Mouse (Mus musculus) hindbrain, embryonic 12.5 days (tissue): ENCODE results near the gene Gpr182. TPM values are rescaled to one million over a fixed set of nuclear protein-coding genes. Genes with fewer than 3 reads are reported as not detected.

Experiments used
- ATAC-seq: fragments of 200-750 bp; cut with Nextera tagmentation; 2 replicates; pipeline ENCODE4 v1.8.0; 2017; ENCODE audit warnings: moderate TSS enrichment; ENCODE audit not compliant: low FRiP score
- H3K27ac ChIP-seq: fragments of 300-500 bp; sonication (generic); 2 replicates; pipeline ENCODE4 v1.5.1; 2016; ENCODE audit warnings: mild to moderate bottlenecking
- H3K27me3 ChIP-seq: fragments of 300-500 bp; sonication (generic); 2 replicates; pipeline ENCODE4 v1.6.1; 2016; ENCODE audit warnings: mild to moderate bottlenecking
- H3K36me3 ChIP-seq: fragments of 300-500 bp; sonication (generic); 2 replicates; pipeline ENCODE4 v1.6.1; 2016; ENCODE audit warnings: mild to moderate bottlenecking
- H3K4me1 ChIP-seq: fragments of 300-500 bp; sonication (generic); 2 replicates; pipeline ENCODE4 v1.6.1; 2016
- H3K4me2 ChIP-seq: fragments of 300-500 bp; sonication (generic); replicated peaks from 2 replicates; pipeline ENCODE4 v1.6.1; 2016; ENCODE audit warnings: mild to moderate bottlenecking
- H3K4me3 ChIP-seq: fragments of 300-500 bp; sonication (generic); 2 replicates; pipeline ENCODE4 v1.5.1; 2016; ENCODE audit warnings: mild to moderate bottlenecking
- H3K9ac ChIP-seq: fragments of 300-500 bp; sonication (generic); 2 replicates; pipeline ENCODE4 v1.6.1; 2016; ENCODE audit warnings: mild to moderate bottlenecking, moderate library complexity
- H3K9me3 ChIP-seq: fragments of 300-500 bp; sonication (generic); replicated peaks from 2 replicates; pipeline ENCODE4 v1.6.1; 2016; ENCODE audit warnings: mild to moderate bottlenecking
- WGBS: fragments of 180-500 bp; shearing (Covaris S2); methylation state at CpG from one replicate; pipeline ENCODE4 v1.1.7; 2016; 5-methylcytosine and 5-hydroxymethylcytosine counted together
- polyA plus RNA-seq: library from polyadenylated mRNA; unstranded; fragments of >200 nt; fragmentation: Nextera tagmentation; extraction: Ambion mirVana; gene quantifications from 2 replicates; pipeline ENCODE4 v1.2.1, GENCODE M21; 2016

Gpr182 gene
- polyA plus RNA-seq, 1 experiment from 2014 or later: 0.61 TPM

DNA sequence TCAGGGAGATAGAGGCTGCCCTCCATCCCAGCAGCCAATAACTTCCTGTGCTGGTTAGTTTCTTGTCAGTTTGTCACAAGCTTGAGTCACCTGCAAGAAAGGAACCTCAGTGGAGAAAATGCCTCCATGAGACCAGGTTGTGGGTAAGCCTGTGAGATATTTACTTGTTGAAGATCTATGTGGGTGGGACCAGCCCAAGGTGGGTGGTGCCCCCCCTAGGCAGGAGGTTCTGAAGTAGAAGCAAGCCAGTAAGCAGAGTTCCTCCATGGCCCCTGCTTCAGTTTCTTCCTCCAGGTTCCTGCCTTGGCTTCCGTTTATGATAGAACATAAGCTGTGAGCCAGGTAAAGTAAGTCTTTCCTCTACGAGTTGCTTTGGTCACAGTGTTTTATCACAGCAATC is 15.3 kb downstream of the Gpr182 start:
- Histone ChIP-seq H3K4me3 (no peak overlapping the region), H3K9me3 (no peaks in the 10 kb centered on the region), H3K4me2 (no peak overlapping the region), H3K27me3 (no peaks in the 10 kb centered on the region), H3K4me1 (peaks cover 14% of the 10 kb centered on the region), H3K36me3 (peaks cover 1% of the 10 kb centered on the region), H3K27ac (no peak overlapping the region), H3K9ac (no peak overlapping the region)
- WGBS: 79% methylated on average over 2 of the region's 2 CpGs
- ATAC-seq: no peak

GRCm38 (mm10) chr10:127734434-127734833 is 17.1 kb downstream of the Gpr182 start:
- H3K36me3 ChIP-seq: no peaks in the 10 kb centered on the region

DNA sequence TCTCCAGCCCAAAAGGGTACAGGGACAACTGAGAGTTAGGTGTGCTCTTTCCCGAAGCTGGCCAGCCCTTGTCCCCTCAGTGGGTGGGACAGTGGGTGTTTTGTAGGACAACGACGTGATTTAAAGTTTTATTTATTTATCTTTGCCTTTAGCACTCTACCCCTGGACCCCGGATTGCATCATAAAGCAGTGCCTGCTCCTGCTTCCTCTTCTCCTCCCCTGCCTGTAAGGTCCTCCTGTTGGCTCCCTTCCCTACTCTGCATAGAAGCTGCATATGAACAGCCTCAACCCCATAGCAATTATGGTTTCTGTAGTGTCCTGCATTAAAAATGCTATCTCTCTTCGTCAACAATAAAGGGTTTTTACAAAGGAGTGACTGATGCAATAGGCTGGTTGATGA is 20.1 kb downstream of the Gpr182 start:
- Histone ChIP-seq H3K27ac (no peak overlapping the region), H3K36me3 (no peaks in the 10 kb centered on the region), H3K9me3 (no peaks in the 10 kb centered on the region), H3K27me3 (peaks cover 13% of the 10 kb centered on the region; the same call in 1 of the 2 replicates), H3K9ac (no peak overlapping the region), H3K4me1 (peaks cover 9% of the 10 kb centered on the region), H3K4me3 (no peak overlapping the region), H3K4me2 (no peak overlapping the region)
- WGBS: 38% methylated on average over 5 of the region's 5 CpGs
- no peak for ATAC-seq

More at GRCm38 (mm10) chr10:127734434-127734833, 17.1 kb downstream of the Gpr182 start:
- Histone ChIP-seq H3K27me3 (no peaks in the 10 kb centered on the region), H3K4me1 (peaks cover 12% of the 10 kb centered on the region), H3K9me3 (no peaks in the 10 kb centered on the region), H3K4me2 (no peak overlapping the region), H3K9ac (no peak overlapping the region), H3K4me3 (no peak overlapping the region), H3K27ac (no peak overlapping the region)
- WGBS: 41% methylated on average over 5 of the region's 5 CpGs
- ATAC-seq: no peak

DNA sequence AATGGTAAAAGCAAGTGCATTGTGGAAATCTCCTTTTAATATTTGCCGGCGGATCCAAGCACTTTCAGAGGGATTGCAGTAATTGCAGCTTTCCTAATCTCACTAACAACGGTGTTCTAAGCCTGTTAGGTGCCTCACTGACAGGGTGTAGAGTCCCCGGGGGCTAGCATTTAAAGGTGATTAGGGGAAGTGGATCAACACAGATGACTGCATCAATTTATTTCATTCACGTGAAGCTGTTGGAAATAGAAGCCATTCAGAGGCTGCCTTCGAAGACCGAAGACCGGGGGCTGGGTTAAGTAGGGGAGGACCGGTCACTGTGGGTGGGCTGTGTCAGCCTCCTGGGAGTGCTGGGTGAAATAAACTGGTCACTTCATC is 20.6 kb downstream of the Gpr182 start:
- peaks cover 13% of the 10 kb centered on the region; the same call in 1 of the 2 replicates for H3K27me3 ChIP-seq

GRCm38 (mm10) chr10:127730285-127730932 is 21.1 kb downstream of the Gpr182 start:
- Histone ChIP-seq H3K4me2 (no peak overlapping the region), H3K9ac (no peak overlapping the region), H3K27me3 (peaks cover 13% of the 10 kb centered on the region; the same call in 1 of the 2 replicates), H3K9me3 (no peaks in the 10 kb centered on the region), H3K36me3 (no peaks in the 10 kb centered on the region), H3K4me1 (peaks cover 9% of the 10 kb centered on the region), H3K4me3 (no peak overlapping the region), H3K27ac (no peak overlapping the region)
- no peak for ATAC-seq
- 69% methylated on average over 11 of the region's 11 CpGs for WGBS

More for the DNA sequence above, 20.6 kb downstream of the Gpr182 start:
- Histone ChIP-seq H3K9me3 (no peaks in the 10 kb centered on the region), H3K4me3 (no peak overlapping the region), H3K27ac (no peak overlapping the region), H3K36me3 (no peaks in the 10 kb centered on the region), H3K4me2 (no peak overlapping the region), H3K9ac (no peak overlapping the region), H3K4me1 (peaks cover 9% of the 10 kb centered on the region)
- WGBS: 40% methylated on average over 9 of the region's 9 CpGs
- no peak for ATAC-seq

- H3K27ac ChIP-seq: no peak overlapping the region
- H3K9me3 ChIP-seq: no peaks in the 10 kb centered on the region
- H3K4me1 ChIP-seq: peaks cover 9% of the 10 kb centered on the region
- peaks cover 13% of the 10 kb centered on the region; the same call in 1 of the 2 replicates for H3K27me3 ChIP-seq
- no peak for ATAC-seq
- no peak overlapping the region for H3K4me3 ChIP-seq
- WGBS: 77% methylated on average over 8 of the region's 8 CpGs
- no peak overlapping the region for H3K4me2 ChIP-seq
- no peaks in the 10 kb centered on the region for H3K36me3 ChIP-seq
- no peak overlapping the region for H3K9ac ChIP-seq
Observed at GRCm38 (mm10) chr10:127728437-127728836, 23.1 kb downstream of the Gpr182 start.

DNA sequence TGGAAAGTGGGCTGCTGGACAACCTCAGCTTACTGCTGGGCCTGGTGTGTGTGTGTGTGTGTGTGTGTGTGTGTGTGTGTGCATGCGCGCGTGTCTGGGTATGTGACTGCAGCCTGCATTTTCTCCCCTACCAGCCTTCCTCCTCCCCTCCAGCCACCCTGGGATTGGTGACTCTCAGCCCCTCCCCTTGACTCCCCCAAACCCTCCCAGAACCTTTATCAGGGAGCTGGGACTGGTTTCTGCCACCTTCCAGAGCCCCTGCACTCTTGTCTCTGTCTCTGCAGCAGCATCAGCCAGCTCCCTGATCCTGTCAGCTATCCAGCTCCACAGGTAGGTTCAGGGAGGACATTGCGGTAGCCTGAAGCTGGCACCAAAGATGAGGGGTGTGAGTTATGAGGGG is 26.4 kb downstream of the Gpr182 start:
- Histone ChIP-seq H3K27ac (no peak overlapping the region), H3K4me2 (no peak overlapping the region), H3K9me3 (no peaks in the 10 kb centered on the region), H3K4me3 (no peak overlapping the region), H3K36me3 (no peaks in the 10 kb centered on the region), H3K27me3 (peaks cover 28% of the 10 kb centered on the region), H3K4me1 (peaks cover 18% of the 10 kb centered on the region), H3K9ac (no peak overlapping the region)
- ATAC-seq: no peak
- 83% methylated on average over 4 of the region's 4 CpGs for WGBS

DNA sequence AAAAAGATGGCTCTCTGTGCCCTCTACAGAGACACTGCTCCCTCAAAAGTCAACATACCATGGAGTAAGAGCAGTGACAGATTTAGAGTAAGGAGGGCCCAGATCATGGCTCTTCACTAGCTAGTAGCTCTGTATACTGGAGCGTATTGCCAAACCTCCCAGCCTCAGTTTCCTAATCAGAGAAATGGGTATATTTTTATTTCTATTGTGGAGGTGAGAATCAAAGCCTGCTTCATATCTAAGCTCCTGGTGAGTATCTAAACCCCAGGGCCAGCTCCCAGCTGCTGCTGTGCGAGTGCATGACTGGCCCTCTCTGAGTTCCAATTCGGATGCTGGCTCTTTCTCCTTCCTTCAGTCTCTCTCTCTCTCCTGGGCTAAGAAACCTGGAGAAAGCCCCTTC is 27.4 kb downstream of the Gpr182 start, which contains the start of gene Tac2:
TSS of gene Tac2 (plus strand) at position 301 of the 400 bp plus-strand sequence.
- Histone ChIP-seq H3K27ac (no peak within 1 kb of the TSS), H3K36me3 (no peaks in the 10 kb centered on the region), H3K4me2 (no peak within 1 kb of the TSS), H3K9me3 (no peaks in the 10 kb centered on the region), H3K4me3 (no peak within 1 kb of the TSS), H3K4me1 (peaks cover 18% of the 10 kb centered on the region), H3K27me3 (peaks cover 29% of the 10 kb centered on the region), H3K9ac (no peak within 1 kb of the TSS)
- ATAC-seq: no peak
- 89% methylated on average over 3 of the region's 3 CpGs for WGBS

GRCm38 (mm10) chr10:127721671-127722418 is 29.7 kb downstream of the Gpr182 start:
- Histone ChIP-seq H3K4me3 (no peak overlapping the region), H3K9me3 (no peaks in the 10 kb centered on the region)
- 15% methylated on average over 20 of the region's 20 CpGs for WGBS

DNA sequence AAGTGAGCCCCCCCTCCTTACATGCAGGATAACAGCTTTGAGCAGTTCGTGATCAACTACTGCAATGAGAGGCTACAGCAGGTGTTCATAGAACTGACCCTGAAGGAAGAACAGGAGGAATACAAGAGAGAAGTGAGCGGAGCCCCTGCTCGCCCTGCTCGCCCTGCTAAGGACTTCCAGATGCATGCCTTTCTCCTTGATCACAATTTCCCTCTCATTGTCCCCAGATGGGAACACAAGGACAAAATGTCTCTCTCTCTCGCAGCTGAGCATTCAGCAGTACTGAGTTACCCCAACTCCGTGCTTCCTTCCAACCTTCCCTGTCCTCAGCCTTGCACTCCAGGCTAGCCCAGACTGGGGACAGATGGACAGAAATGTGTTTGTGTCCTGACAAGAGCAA is 38.8 kb downstream of the Gpr182 start:
- no peak overlapping the region for H3K4me3 ChIP-seq
- H3K27ac ChIP-seq: no peak overlapping the region
- no peaks in the 10 kb centered on the region for H3K36me3 ChIP-seq
- H3K9ac ChIP-seq: no peak overlapping the region
- 65% methylated on average over 6 of the region's 6 CpGs for WGBS
- H3K27me3 ChIP-seq: no peaks in the 10 kb centered on the region
- H3K9me3 ChIP-seq: no peaks in the 10 kb centered on the region
- no peak for ATAC-seq
- H3K4me2 ChIP-seq: no peak overlapping the region
- no peaks in the 10 kb centered on the region for H3K4me1 ChIP-seq

More at GRCm38 (mm10) chr10:127721671-127722418, 29.7 kb downstream of the Gpr182 start:
- Histone ChIP-seq H3K4me2 (peak overlapping the region; percentile 42), H3K27me3 (peaks cover 17% of the 10 kb centered on the region), H3K36me3 (no peaks in the 10 kb centered on the region), H3K4me1 (peaks cover 18% of the 10 kb centered on the region), H3K27ac (peak overlapping the region; percentile 40; the same call in 1 of the 2 replicates), H3K9ac (peak overlapping the region; percentile 46; the same call in 1 of the 2 replicates)
- peak; percentile 69 for ATAC-seq

GRCm38 (mm10) chr10:127710331-127710730 is 41.2 kb downstream of the Gpr182 start:
- H3K4me3 ChIP-seq: no peak overlapping the region

DNA sequence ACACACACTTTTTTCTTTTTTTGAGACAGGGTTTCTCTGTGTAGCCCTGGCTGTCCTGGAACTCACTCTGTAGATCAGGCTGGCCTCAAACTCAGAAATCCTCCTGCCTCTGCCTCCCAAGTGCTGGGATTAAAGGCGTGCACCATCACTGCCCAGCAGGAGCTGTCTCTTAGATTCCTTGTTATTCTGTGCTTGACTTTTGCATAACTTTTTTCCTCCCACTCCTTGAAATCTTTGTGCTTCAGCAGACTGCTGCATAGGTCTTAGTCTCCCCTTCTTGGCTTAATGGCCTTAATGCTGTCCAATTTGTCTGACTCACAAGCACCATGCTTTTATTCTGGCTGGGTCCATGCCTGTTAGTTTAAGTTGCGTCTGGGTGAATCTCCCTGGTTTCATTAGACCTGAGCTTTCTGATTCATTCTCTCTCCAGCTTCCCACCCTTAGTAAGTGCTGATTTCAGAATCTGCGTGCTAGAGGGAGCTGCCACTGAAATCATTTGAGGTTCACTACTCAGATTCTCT is 42.6 kb downstream of the Gpr182 start:
- 78% methylated on average over 3 of the region's 3 CpGs for WGBS
- no peak overlapping the region for H3K9ac ChIP-seq

More at GRCm38 (mm10) chr10:127710331-127710730, 41.2 kb downstream of the Gpr182 start:
- Histone ChIP-seq H3K36me3 (no peaks in the 10 kb centered on the region), H3K4me2 (no peak overlapping the region), H3K4me1 (no peaks in the 10 kb centered on the region), H3K27me3 (no peaks in the 10 kb centered on the region), H3K9me3 (no peaks in the 10 kb centered on the region), H3K9ac (no peak overlapping the region), H3K27ac (no peak overlapping the region)
- no peak for ATAC-seq
- 87% methylated on average over 13 of the region's 13 CpGs for WGBS

More for the DNA sequence above, 42.6 kb downstream of the Gpr182 start:
- H3K4me3 ChIP-seq: no peak overlapping the region
- H3K9me3 ChIP-seq: no peaks in the 10 kb centered on the region
- no peak for ATAC-seq
- H3K27ac ChIP-seq: no peak overlapping the region
- H3K4me2 ChIP-seq: no peak overlapping the region
- no peaks in the 10 kb centered on the region for H3K36me3 ChIP-seq
- no peaks in the 10 kb centered on the region for H3K27me3 ChIP-seq
- no peaks in the 10 kb centered on the region for H3K4me1 ChIP-seq
